Mouse (Mus musculus) kidney, embryonic 16.5 days (tissue): ENCODE results near the gene Rps3a1. TPM values are rescaled to one million over a fixed set of nuclear protein-coding genes. Genes with fewer than 3 reads are reported as not detected.

ENCODE experiments used
- ATAC-seq: fragments of 200-750 bp; cut with Nextera tagmentation; 2 replicates; pipeline ENCODE4 v1.8.0; 2017; ENCODE audit warnings: moderate TSS enrichment; ENCODE audit not compliant: low FRiP score, low TSS enrichment
- H3K27ac ChIP-seq: fragments of 300-500 bp; sonication (generic); 2 replicates; pipeline ENCODE4 v1.5.1; 2014; ENCODE audit warnings: low read length
- H3K27me3 ChIP-seq: fragments of 300-500 bp; sonication (generic); 2 replicates; pipeline ENCODE4 v1.6.1; 2014; ENCODE audit warnings: low read length, control low read depth, mixed read lengths; ENCODE audit not compliant: insufficient read depth
- H3K36me3 ChIP-seq: fragments of 300-500 bp; sonication (generic); 2 replicates; pipeline ENCODE4 v1.6.1; 2014; ENCODE audit warnings: low read length, control low read depth, mixed read lengths; ENCODE audit not compliant: insufficient read depth
- H3K4me1 ChIP-seq: fragments of 300-500 bp; sonication (generic); 2 replicates; pipeline ENCODE4 v1.6.1; 2014; ENCODE audit warnings: low read length, control low read depth, mixed read lengths; ENCODE audit not compliant: insufficient read depth
- H3K4me2 ChIP-seq: fragments of 300-500 bp; sonication (generic); replicated peaks from 2 replicates; pipeline ENCODE4 v1.6.1; 2014; ENCODE audit warnings: low read depth, low read length
- H3K4me3 ChIP-seq: fragments of 300-500 bp; sonication (generic); 2 replicates; pipeline ENCODE4 v1.5.1; 2014; ENCODE audit warnings: mild to moderate bottlenecking, low read length
- H3K9ac ChIP-seq: fragments of 300-500 bp; sonication (generic); replicated peaks from 2 replicates; pipeline ENCODE4 v1.6.1; 2014; ENCODE audit warnings: low read length
- H3K9me3 ChIP-seq: fragments of 300-500 bp; sonication (generic); 2 replicates; pipeline ENCODE4 v1.6.1; 2016; ENCODE audit warnings: low read length, control low read depth
- WGBS: fragments of 180-500 bp; shearing (Covaris S2); extraction: QIAGEN DNeasy Blood & Tissue Kit; methylation state at CpG from one replicate; pipeline ENCODE4 v1.1.7; 2014; 5-methylcytosine and 5-hydroxymethylcytosine counted together
- polyA plus RNA-seq: library from polyadenylated mRNA; unstranded; fragments of >200 nt; fragmentation: Nextera tagmentation; extraction: Ambion mirVana; gene quantifications from 2 replicates; pipeline ENCODE4 v1.2.1, GENCODE M21; 2015

Rps3a1 gene
- polyA plus RNA-seq, 1 experiment from 2014 or later, result 1,116 TPM

DNA sequence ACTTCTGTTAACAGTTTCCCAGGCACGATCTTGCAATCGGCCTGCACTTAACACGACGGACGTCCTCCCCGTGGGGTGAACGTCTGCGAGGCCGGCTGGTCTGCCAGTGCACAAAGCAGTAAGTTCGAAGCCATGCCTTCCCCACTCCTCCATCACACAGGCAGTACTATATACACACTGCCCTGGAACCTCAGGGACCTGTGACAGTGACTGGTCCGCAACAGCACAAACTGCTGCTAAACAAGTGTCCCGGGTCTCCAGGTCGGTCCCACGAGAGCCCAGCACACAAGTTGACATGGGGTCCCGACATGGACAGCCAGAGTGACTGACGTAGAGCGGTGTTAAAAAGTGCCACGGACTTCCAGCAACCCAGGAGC lies 628 bp downstream of the Rps3a1 start:
- no peaks in the 10 kb centered on the region for H3K27me3 ChIP-seq
- H3K4me3 ChIP-seq, result peak overlapping the region; percentile 100
- peak overlapping the region; percentile 95 for H3K9ac ChIP-seq
- peak overlapping the region; percentile 62 for H3K4me2 ChIP-seq
- peaks cover 42% of the 10 kb centered on the region for H3K36me3 ChIP-seq
- H3K4me1 ChIP-seq, result peaks cover 14% of the 10 kb centered on the region
- ATAC-seq, result no peak; the same call in none of the 2 replicates
- H3K27ac ChIP-seq, result peak overlapping the region; percentile 85
- H3K9me3 ChIP-seq, result no peaks in the 10 kb centered on the region
- under 1% methylated on average over 18 of the region's 18 CpGs for WGBS

DNA sequence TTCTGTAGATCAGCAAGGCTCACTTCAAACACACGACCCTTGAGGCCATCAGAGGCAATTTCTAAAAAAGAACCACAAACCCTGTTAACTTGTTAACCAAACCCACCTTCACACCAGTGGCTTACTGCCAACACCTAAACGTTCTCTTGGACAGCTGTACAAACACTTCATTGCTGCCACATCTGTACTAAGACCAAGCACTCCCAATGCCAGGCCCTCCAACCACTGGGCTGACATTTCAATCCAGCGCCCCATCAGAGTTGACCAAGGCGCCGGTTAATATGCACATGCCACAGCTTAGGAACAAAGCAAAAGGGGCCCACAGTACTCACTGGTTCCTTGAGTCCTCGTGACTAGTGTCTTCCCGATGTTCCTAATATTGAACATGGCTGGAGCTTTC lies 1.1 kb downstream of the Rps3a1 start:
- ATAC-seq, result no peak
- Histone ChIP-seq H3K27me3 (no peaks in the 10 kb centered on the region), H3K9me3 (no peaks in the 10 kb centered on the region), H3K4me1 (peaks cover 14% of the 10 kb centered on the region), H3K36me3 (peaks cover 46% of the 10 kb centered on the region), H3K27ac (no peak overlapping the region), H3K4me2 (peak overlapping the region; percentile 62), H3K9ac (peak overlapping the region; percentile 95), H3K4me3 (peak overlapping the region; percentile 100)
- 8% methylated on average over 7 of the region's 7 CpGs for WGBS

- Histone ChIP-seq H3K27me3 (no peaks in the 10 kb centered on the region), H3K36me3 (peaks cover 61% of the 10 kb centered on the region), H3K4me2 (no peak overlapping the region), H3K27ac (no peak overlapping the region), H3K9me3 (no peaks in the 10 kb centered on the region), H3K4me1 (peaks cover 14% of the 10 kb centered on the region), H3K9ac (0 out of 2 replicates have a peak overlapping the region, but pooled peaks have one; percentile 22), H3K4me3 (no peak overlapping the region)
- WGBS, result 92% methylated on average over 4 of the region's 4 CpGs
- ATAC-seq, result no peak
These were observed 2.8 kb downstream of the Rps3a1 start for GRCm38 (mm10) chr3:86139660-86140059.

GRCm38 (mm10) chr3:86136936-86137574 lies 5.4 kb downstream of the Rps3a1 start:
- Histone ChIP-seq H3K9ac (no peak overlapping the region), H3K27me3 (no peaks in the 10 kb centered on the region), H3K27ac (no peak overlapping the region), H3K4me3 (no peak overlapping the region), H3K4me2 (no peak overlapping the region), H3K4me1 (peaks cover 14% of the 10 kb centered on the region), H3K9me3 (no peaks in the 10 kb centered on the region), H3K36me3 (peaks cover 68% of the 10 kb centered on the region)
- no peak for ATAC-seq
- 93% methylated on average over 6 of the region's 6 CpGs for WGBS

GRCm38 (mm10) chr3:86135886-86136563 lies 6.5 kb downstream of the Rps3a1 start:
- Histone ChIP-seq H3K27ac (no peak overlapping the region), H3K9ac (no peak overlapping the region), H3K4me1 (peaks cover 11% of the 10 kb centered on the region), H3K36me3 (peaks cover 69% of the 10 kb centered on the region), H3K27me3 (no peaks in the 10 kb centered on the region), H3K9me3 (no peaks in the 10 kb centered on the region), H3K4me3 (no peak overlapping the region), H3K4me2 (no peak overlapping the region)
- no peak for ATAC-seq
- 93% methylated on average over 6 of the region's 6 CpGs for WGBS

DNA sequence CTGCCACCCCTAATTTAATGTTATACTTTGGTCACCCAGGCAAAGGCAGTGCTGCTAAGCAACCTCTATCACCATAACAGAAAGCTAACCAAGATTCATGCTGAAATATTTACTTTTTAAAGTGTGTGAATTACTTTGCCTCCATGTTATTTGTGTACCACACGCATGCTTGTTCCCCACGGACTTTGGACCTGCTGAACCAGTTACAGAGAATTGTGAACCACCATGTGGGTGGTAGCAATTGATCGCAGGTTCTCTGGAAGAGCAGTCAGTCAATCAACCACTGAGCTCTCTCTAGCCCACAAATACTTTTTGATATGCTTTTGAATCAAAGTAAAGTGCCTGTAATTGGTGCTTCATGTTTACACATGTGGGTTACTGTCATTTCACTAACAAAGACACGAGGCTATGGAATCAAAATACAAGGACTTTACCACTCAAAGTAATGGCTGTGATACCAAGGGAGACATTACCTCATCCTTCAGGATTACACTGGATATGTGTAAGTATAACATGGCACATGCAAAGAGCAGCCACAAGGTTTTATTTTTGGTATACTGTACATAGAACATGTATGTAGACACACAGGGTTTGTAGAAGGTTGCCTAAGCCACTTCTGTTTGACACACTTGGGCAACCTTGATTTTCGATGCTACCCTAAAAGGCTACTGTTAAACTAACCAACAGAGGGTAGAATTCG lies 7.4 kb downstream of the Rps3a1 start:
- ATAC-seq, result no peak
- Histone ChIP-seq H3K4me2 (no peak overlapping the region), H3K9me3 (no peaks in the 10 kb centered on the region), H3K36me3 (peaks cover 60% of the 10 kb centered on the region), H3K27ac (no peak overlapping the region), H3K4me1 (peaks cover 3% of the 10 kb centered on the region; the same call in 1 of the 2 replicates), H3K9ac (no peak overlapping the region), H3K4me3 (no peak overlapping the region), H3K27me3 (no peaks in the 10 kb centered on the region)
- 90% methylated on average over 6 of the region's 6 CpGs for WGBS

- 12% methylated on average over 6 of the region's 6 CpGs for WGBS
- no peak overlapping the region for H3K27ac ChIP-seq
These were observed 12.7 kb downstream of the Rps3a1 start for GRCm38 (mm10) chr3:86129757-86130156.

GRCm38 (mm10) chr3:86123251-86123746 lies 19.2 kb downstream of the Rps3a1 start:
- Histone ChIP-seq H3K27me3 (no peaks in the 10 kb centered on the region), H3K4me1 (no peaks in the 10 kb centered on the region), H3K4me2 (no peak overlapping the region), H3K27ac (no peak overlapping the region), H3K4me3 (no peak overlapping the region), H3K9ac (no peak overlapping the region), H3K36me3 (peaks cover 40% of the 10 kb centered on the region), H3K9me3 (0 out of 2 replicates have a peak, but pooled peaks cover 7% of the 10 kb centered on the region)
- no peak for ATAC-seq
- WGBS, result 91% methylated on average over 8 of the region's 8 CpGs

More at GRCm38 (mm10) chr3:86129757-86130156, 12.7 kb downstream of the Rps3a1 start:
- Histone ChIP-seq H3K4me1 (no peaks in the 10 kb centered on the region), H3K27me3 (no peaks in the 10 kb centered on the region), H3K9ac (no peak overlapping the region), H3K4me3 (no peak overlapping the region), H3K36me3 (peaks cover 25% of the 10 kb centered on the region), H3K4me2 (no peak overlapping the region), H3K9me3 (no peaks in the 10 kb centered on the region)
- ATAC-seq, result no peak

- no peak overlapping the region for H3K4me3 ChIP-seq
- no peak overlapping the region for H3K27ac ChIP-seq
- no peak overlapping the region for H3K4me2 ChIP-seq
- 0 out of 2 replicates have a peak, but pooled peaks cover 7% of the 10 kb centered on the region for H3K9me3 ChIP-seq
- no peaks in the 10 kb centered on the region for H3K4me1 ChIP-seq
- ATAC-seq, result no peak
- no peak overlapping the region for H3K9ac ChIP-seq
- H3K27me3 ChIP-seq, result no peaks in the 10 kb centered on the region
- H3K36me3 ChIP-seq, result peaks cover 38% of the 10 kb centered on the region
These were observed 20.3 kb downstream of the Rps3a1 start for GRCm38 (mm10) chr3:86122156-86122555.
